Mouse (Mus musculus) heart, postnatal 14 days (tissue): Measurements from ENCODE around the gene Prkag2. TPM values are rescaled to one million over a fixed set of nuclear protein-coding genes. Genes with fewer than 3 reads are reported as not detected.
"Not testable (repeated sequence)": the region's sequence is repeated elsewhere in the genome, so short reads cannot be mapped to it uniquely, and the experiment has no call there.

ENCODE experiments used
- DNase-seq, 2 experiments: peaks; one replicate each; pipeline ENCODE4 v3.0.0; 2021 to 2022
- intact Hi-C: fragments of 180-260 bp; cut with DNase I; formaldehyde crosslinking; loops from one replicate; pipeline ENCODE4 v1.15.1; 2025
- total RNA-seq, 2 experiments: library from RNA; stranded (reverse); gene quantifications; 2 replicates each; pipeline ENCODE4 v1.2.3; 2021

Gene Prkag2
- total RNA-seq, 2 experiments from 2014 or later = 41.9 to 43.5 TPM

DNA sequence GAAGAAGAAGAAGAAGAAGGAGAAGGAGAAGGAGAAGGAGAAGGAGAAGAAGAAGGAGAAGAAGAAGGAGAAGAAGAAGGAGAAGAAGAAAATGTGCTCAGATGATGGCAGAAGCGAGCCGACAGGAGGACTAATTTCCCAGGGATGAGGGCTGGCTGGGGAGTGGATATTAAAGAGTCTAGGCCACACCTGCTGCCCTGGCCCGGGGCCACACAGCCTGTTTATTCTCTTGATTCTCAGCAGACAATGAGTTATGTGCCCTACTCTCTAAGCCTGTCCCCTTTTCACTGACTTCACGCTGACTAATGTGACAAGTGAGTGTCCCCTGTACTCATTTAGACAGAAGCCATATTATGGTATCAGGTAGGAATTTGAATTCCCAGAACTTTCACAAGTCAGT, 11.8 kb downstream of the Prkag2 start:
- no peak for DNase-seq
- intact Hi-C loops = loop anchor here (10.0 kb wide), 1 partner anchor 184 kb away; no protein-coding TSS in a partner anchor

DNA sequence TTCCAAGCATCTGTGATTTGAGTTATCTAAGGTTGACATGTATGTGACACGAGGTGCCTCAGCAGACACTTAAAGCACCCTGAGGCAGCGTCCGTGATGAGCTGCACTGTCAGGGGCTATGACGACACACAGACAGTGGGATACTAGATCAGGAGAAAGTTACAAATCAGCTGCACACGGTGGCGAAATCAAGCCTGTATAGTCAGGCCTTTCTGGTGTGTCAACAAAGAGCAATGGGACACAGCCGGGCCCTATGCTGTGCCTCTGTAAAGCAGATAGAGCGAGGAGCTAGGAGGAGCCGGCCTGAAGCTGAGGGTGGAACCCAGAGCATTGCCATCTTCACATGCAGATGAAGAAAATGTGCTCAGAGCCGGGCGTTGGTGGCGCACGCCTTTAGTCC, 12.3 kb downstream of the Prkag2 start:
- no peak for DNase-seq
- intact Hi-C loops = loop anchor here (10.0 kb wide), 1 partner anchor 183 kb away; no protein-coding TSS in a partner anchor

DNA sequence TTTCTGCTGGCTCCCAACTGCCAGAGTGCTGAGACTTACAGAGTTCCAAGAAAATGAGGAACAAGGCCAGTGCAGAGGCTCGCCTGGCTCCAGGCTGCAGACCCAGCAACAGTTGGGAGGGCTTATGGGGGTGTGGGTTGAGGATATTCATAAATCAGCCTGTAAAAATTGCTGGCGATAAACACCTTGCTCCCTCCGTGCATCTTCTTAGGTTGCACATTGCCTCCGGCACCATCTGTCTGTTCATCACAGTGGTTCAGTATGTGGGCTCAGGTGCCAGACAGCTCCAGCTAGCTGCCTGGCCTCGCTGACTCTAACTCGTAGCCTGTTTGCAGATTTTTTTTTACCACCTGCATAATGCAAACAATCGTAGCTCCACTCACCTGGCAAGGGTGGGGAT, 13.4 kb downstream of the Prkag2 start:
- intact Hi-C loops = loop anchor here (10.0 kb wide), 1 partner anchor 182 kb away; no protein-coding TSS in a partner anchor
- DNase-seq = no peak

DNA sequence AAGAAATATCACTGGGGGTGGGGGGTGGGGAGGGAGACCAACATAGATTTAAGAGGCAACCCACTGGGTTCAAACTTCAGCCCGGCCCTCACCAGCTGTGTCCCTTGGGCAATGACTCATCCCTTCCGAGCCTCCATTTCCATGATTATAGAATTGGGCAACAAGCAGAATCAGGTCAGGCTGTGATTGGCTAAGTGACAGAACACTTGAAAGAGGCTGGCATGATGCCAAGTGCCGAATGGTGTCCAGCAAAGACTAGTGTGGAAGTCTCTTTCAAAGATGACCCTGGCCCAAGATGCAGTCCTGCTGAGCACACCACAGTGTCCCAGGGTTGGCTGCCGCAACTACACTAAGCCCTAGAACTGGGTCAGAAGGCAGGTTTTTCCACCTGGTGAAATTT, 14.2 kb downstream of the Prkag2 start:
- DNase-seq = peak; percentile 74 to 81
- intact Hi-C loops = loop anchor here (10.0 kb wide), 1 partner anchor 181 kb away; no protein-coding TSS in a partner anchor

DNA sequence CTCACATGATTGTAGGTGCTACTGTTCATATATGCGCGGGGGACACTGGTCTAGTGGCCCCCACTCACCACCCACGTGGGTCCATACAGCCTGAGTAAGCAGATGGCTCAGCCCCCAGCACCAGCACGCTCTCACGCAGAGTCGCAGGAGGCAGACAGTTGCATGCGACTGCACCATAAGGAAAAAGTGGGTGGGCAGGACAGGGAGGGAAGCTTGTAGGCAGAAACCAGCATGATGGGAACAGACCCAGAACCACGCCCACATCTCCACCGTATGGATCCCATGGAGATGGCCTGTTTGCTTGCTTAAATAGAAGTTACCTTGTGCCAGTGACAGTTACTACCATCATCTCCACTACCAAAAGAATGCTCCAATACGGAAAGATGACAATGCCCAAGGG, 15.3 kb downstream of the Prkag2 start:
- intact Hi-C loops = loop anchor here (10.0 kb wide), 1 partner anchor 180 kb away; no protein-coding TSS in a partner anchor
- DNase-seq = no peak

DNA sequence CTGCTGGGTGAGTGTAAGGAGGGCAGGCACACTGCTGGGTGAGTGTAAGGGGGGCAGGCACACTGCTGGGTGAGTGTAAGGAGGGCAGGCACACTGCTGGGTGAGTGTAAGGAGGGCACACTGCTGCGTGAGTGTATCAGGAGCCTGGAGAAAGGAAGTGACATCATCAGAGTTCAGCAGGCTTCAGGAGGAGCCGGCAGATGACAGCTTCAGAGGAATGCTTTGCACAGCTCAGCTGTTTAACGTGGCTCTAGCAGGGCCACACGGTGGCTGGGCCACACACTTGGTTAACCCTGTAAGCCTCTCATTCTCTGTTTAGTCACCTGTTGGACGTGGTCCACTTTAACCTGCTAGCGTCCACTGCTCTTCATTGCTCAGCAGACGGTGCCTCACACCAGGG, 16.6 kb downstream of the Prkag2 start:
- no peak for DNase-seq
- intact Hi-C loops = loop anchor here (5.0 to 10.0 kb wide), 2 partner anchors 72 to 179 kb away; no protein-coding TSS in a partner anchor

DNA sequence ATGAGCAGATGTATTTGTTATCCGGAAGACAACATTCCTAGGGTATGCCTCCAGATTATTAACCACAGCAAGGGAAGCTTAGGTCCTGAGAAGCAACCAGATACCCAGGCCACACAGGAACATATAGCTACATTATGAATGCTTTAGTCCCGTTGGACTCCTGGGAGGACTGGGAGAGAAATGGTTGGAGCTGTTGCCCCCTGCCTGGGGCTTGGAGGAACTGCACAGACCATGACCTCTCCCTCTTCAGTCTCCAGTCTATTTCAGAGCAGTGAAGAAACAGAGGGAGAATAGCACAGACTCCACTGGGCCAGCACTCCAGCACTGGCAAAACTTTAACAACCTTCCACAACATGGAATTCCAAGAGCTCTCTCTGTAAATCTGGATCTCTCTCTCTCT, 17.9 kb downstream of the Prkag2 start:
- peak; percentile 57 to 59 for DNase-seq
- intact Hi-C loops = loop anchor here (5.0 to 10.0 kb wide), 2 partner anchors 70 to 178 kb away; no protein-coding TSS in a partner anchor

DNA sequence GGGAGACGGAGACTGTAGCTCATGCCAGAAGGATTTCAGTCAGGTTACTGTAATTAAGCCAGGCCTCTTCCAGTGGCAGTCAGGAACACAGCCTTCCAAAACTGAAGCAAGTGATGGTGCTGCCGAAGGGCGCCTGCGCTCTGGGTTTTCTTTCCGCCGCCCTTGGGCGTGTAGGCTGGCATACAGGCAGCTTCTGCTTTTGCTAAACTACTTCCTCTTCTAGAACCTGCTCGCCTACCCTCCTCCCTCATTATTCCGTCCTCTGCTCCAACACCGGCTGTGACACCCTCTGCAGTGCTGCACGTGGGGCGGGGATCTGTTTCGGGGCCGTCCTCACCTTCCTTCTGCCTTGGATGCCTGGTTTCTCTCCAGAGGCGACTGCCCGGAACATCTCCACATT, 18.9 kb downstream of the Prkag2 start:
- intact Hi-C loops = loop anchor here (5.0 to 10.0 kb wide), 2 partner anchors 69 to 177 kb away; no protein-coding TSS in a partner anchor
- DNase-seq = peak in 1 of 2 experiments; percentile 34

DNA sequence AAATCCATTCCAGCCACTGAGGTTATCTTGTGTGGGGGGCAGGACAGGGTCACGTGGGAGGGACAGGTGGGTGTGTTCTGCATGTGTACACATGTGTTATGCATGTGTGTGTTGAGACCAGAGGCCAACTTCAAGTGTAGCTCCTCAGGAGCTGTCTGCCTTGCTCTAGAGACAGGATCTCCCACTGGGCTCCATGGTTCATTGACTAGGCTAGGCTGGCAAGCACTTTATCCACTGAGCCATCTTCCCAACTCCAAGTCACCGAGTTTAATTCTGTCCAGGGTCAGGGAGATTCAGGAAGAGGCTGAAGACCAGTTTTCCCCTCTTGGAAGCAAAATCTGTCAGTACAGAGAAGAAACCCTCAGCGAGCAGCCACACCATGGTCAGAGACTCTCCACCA, 19.4 kb downstream of the Prkag2 start:
- no peak for DNase-seq
- intact Hi-C loops = loop anchor here (5.0 to 10.0 kb wide), 2 partner anchors 69 to 176 kb away; no protein-coding TSS in a partner anchor

DNA sequence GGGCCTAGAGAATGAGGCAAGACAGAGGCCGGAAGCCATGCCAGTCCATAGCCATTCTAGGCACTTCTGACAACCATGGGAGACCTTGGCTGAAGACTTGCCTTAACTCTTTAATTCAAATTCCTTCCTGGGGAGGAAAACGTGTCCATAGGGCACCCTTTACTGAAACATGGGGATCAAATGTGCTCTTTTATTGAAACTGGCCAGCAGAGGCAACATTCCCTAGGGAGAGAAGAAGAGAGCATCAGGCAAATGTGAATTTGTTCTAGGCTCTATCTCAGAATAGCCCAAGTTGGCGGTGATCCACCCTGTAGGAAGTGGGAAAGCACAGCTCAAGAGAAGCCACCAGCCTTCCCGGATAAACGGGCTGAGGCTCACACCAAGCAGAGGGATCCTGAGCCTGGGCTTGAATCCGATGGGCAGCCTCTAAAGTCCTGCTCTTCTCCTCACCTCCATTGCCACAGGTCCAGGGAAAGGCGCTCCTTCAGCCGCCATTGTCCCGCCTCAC, 19.9 kb downstream of the Prkag2 start:
- intact Hi-C loops = loop anchor here (5.0 to 10.0 kb wide), 2 partner anchors 68 to 176 kb away; no protein-coding TSS in a partner anchor
- DNase-seq = no peak

DNA sequence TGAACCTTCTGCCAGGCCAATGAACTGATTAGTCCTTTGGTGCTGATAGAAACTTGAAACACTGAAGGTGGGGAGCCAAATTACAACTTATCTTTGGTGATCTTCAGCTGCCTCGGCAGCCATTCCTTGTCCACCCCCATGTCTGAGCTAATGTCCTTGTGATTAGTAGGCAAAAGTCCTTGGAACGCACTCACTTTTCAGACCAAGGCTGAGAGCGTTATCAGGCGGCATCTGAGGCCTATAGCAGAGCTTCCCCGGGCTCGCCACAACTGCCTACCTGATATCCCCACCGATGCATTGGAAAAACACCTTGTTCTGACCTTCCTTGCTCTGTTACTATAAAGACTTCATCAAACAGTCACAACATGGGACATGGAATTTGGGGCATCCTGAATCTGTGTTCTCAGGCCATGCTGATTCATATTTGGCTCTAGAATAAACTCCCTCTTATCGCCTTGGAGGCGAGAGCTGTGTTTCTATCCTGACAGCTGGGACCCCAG, 20.6 kb downstream of the Prkag2 start:
- intact Hi-C loops = loop anchor here (5.0 to 10.0 kb wide), 2 partner anchors 68 to 175 kb away; no protein-coding TSS in a partner anchor
- DNase-seq = no peak

DNA sequence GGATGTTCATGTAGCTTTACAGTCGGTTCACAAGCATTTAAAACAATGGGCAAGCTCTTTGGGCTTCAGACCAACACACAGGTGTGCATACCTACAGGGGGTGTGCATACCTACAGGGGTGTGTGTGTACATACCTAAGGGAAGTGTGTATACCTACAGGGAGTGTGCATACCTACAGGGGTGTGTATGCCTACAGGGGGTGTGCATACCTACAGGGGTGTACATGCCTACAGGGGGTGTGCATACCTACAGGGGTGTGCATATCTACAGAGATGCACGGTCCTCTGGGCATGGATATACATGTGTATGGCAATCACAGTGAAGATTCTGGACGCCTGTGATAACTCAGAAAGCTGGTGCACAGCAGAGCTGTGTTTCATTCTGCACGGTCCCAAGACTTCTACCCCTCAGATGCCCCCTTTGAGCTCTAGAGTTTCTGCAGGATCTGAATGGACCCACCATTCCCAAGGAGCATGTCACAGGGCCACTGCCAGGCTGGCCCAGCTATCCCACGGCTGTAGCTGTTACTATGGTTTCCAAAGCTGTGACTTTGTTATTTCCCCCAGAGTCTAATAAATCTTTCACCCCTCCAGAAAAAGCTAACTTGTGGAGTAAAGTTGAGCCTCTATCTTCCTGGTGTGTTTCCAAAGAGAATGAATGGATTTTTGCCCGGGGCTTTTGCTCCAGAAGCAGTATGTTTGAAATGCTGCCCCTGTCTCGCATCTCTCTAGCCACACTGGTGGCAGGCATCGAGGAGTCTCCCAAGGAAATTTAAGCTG, 22.4 kb downstream of the Prkag2 start:
- no peak for DNase-seq
- intact Hi-C loops = no loop called here

DNA sequence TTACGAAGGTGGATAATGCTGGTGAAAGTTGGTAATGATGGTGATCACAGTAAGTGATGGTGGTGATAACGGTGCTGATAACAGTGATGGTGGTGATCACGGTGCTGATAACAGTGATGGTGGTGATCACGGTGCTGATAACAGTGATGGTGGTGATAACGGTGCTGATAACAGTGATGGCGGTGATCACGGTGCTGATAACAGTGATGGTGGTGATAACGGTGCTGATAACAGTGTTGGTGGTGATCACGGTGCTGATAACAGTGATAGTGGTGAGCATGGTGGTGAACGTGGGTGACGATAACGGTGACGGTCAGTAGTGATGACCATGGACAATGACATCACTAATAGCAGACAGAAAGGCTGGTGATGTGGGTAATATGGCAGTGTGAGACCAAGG, 23.2 kb downstream of the Prkag2 start:
- DNase-seq, intact Hi-C loops: not testable (repeated sequence)

DNA sequence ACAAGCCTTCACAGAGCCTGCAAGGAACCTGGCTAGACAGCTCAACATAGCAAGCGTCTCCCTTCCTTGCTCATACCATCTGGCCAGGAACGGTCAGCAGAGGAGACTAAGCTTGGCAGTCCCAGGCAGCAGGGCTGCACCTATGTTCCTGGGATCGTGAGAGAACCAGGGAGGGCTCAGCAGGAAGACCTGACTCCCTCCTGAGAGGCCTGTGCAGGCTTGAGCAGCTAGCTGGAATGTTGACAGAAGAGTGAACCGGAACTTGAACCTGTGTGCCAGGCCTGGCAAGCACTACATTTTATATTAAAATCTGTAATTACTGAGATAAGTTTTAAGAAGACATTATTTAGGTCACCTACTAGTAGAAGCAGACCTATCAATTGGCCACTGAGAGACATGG, 24.8 kb downstream of the Prkag2 start:
- no peak for DNase-seq
- intact Hi-C loops = no loop called here

DNA sequence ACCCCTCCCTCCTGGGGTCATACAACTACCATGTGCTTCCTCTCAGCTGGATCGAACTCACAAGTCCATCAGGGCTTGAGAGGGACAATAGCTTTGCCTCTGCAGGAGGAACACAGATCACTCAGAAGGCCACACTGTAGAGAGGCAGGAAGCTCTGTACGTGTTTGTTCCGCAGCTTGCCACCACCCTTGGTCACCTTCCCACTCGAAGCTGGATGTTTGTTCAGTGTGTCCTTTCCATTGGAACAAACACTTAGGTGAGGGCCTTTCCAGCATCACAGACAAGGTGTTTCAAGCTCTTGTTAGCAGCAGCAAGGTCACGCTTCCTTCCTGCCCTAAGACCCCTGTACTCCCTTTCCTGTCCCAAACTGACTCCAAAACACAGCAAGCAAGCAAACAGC, 30.6 kb downstream of the Prkag2 start:
- intact Hi-C loops = no loop called here
- DNase-seq = no peak

DNA sequence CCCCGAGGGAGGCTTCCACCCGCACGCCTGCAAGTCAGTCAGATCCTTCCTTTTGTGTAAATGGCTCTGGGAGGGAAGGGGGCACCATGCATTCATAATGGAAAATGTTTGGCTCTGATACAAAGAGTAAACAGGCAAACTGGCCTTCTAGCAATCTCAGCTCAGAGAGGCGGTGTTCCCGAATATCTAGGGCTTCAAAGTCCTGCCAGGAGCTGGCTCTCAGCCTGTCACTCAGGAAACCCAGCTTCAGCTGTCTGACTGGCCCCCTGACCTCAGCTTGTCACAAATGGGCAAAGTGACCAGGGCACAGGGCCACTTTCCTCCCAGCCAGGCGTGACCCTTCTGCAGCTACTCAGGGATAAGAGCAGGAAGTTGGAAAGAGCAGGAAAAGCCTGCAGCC, 33.3 kb downstream of the Prkag2 start:
- intact Hi-C loops = no loop called here
- peak; percentile 72 to 82 for DNase-seq

DNA sequence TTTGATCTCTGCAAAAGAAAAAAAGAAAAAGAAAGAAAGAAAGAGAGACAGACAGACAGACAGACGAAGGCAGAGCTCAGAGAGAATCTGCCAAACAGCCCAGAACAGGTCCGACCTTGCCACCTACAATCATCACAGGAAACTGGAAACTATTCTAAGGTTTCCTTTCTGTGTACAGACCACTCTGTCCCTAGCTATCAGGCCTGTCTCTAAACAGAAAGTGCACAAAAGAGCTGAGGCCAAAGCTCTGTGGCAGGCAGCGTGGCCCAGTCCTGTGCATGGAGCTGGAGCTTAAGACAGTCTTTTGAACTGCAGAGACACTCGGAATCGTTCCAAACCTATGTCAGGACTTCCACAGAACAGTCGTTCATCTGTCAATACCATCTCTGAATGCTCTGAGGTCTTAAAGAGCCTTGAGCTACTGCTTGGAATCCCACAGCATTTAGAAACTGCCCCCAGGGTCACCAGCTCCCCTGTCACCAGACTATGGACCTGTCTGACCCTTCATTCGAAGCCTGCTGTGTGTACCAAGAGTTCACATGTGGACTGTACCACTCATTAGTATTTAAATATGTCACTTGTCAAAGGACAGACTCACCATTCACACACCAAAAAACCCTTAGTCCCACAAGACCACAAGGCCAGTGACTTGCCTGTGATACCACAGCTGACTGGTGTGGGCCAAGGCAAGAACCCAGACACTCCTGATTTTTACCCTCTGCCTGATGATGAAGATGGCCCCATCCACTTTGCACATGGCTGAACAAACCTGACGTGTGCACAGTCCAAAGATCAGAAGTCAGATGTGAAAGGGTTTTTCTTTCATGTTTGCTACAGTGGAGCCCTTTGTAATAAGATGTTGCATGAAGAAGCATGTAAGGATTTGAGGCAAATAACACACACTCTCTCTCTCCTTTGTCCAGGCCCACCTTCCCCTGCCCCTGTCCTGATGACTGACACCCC, 35.9 kb downstream of the Prkag2 start:
- no peak for DNase-seq
- intact Hi-C loops = no loop called here

DNA sequence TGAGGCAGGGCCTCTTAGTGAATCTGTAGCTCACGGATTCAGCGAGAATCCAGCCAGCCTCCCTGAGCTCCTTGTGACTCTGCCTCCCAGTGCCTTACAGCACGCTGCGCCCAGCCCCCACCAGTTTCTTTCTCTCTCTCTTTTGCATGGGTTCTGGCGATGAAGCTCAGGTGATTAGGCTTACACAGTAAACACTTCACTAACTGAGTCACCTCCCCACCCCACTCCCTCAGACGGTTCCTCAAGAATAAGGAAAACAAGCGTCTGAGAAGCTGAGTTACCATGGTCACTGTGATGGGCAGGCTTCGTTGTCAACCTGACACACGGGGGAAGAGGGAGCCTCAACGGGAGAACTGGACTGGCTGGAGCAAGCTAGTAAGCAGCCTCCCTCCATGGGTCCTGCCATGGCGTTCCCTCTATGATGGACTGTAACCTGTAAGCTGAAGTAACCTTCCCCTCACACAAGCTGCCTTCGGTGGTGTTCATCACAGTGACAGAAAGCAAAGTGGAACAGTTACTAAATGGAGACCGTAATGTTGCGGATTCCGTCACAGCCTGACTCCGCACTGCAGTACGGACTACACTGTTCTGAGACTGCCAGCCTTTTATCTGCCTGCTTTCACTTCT, 37.8 kb downstream of the Prkag2 start:
- no peak for DNase-seq
- intact Hi-C loops = no loop called here

DNA sequence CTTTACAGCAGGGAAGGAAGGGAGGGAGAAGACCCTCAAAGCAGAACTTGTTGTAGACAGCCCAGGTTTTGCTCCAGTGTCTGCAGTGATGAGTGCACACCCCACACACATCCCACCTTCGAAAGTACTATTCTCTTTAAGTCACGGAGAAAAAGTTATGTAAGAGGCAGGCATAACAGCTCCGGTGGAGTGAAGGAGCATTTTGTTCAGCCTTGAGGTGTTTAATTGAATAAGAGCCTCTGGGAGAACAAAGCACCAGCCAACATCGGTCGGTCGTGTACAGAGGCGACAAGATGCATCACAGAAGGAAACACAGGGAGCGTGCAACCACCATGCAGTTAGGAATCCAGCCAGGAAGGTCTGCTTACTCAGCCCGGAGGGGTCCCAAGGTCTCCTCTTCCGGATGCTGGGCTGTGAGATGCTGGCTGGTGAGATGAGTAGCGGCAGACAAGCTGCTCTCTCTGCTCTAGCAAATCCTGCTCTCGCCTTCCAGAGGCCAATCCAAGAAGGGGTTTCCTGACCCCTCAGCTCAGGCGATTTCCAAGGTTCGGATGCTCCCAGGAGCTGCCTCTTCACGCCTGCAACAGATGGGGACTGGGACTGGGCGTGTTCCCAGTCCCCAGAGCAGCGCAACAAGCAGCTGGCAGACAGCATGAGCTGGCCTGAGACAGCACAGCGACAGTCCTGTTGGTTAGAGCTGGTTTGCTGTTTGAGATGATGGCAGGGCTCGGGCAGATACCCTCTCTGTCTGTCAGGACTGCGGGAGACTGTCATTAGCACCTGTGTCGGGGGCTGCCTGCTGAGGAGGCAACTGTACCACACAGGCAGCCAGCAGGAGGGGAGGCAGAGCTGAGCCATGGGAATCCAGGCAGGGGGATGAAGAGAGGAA, 41.3 kb downstream of the Prkag2 start:
- DNase-seq = peak in 1 of 2 experiments; percentile 33
- intact Hi-C loops = no loop called here
